Mouse (Mus musculus) spleen, postnatal 14 days (tissue): ENCODE measurements at regions not wholly inside any gene's neighbourhood (a gene's known extent, or its start where the extent isn't known, plus 50 kb on each side); places are given as distances from the start of the nearest gene placed in this dataset.

Experiments used
- DNase-seq, 2 experiments: peaks; one replicate each; pipeline ENCODE4 v3.0.0; 2021 to 2022; ENCODE audit warnings: low spot score in 2 of 2

DNA sequence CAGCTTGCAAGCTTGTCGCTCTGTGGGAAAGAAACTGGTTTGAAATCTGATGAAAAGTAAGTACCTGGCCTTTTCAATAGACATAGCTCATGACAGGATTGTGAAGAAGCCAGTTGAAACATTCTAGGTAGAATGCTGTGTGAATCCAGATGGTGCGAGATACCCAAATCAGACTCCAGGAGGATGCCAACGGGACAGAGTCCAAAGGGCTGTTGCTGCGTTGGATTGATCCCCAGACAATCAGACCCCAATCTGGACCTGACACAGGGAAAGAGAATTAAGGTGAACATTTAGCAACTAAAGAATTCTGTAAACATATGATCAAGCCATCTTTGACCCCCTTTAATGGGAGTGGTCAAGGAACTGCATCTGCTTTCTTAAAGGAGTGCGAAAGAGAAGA is 296.6 kb upstream of the Gm15217 start:
- DNase-seq: no peak

DNA sequence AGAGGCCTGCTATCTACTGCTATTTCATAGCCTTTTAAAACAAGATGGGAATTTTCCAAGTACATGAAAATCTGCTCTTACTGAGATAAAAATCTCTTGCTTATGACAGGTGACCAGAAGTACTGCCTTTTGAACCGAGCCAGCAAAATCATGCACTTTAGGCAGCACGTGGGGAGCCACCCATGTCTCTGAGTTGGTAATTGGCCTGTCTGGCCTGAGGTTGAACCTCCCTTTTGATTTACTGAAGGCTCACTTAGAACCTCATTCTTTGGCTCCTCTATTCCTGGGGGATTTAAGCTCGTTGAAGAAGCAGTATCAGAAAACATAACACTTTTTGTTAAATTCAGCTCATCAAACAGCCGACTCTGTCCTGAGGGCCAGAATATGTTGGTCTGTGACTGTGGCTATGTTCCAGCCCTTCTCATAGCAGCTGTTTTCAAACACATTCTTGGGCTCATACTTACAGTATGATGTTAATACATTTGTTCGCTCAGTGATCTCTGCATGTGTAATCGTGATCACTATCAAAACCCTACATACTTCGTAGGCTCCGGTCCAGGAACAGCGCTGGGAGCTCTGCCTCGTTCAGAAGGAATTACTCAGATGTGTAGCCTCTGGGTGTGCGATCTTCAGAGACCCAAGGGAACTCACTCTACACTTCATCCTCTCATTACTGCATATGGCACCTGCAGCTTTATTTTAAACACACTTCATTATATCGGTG is 290.1 kb upstream of the Gm15217 start:
- DNase-seq: no peak

GRCm38 (mm10) chr14:46115950-46116349 is 263.3 kb upstream of the Gm15217 start:
- no peak for DNase-seq

DNA sequence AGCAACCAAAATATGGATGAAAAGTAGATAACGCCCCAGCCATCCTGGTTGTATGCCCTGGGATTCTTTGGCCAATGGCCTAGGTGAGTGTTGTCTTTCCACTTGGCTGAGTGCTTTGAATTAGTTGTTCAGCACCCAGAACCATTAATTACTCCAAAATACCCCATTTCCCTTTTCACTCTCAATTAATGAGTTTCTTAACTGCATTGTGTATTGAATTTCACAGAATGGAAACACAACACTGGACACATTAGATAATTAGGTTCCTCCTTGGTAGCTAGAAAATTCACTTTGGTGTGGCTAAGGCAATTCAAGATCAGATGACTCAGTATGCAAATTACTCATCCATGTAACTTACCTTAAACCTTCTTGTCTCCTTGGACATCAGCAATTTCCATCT is 252.7 kb upstream of the Gm15217 start:
- DNase-seq: no peak

DNA sequence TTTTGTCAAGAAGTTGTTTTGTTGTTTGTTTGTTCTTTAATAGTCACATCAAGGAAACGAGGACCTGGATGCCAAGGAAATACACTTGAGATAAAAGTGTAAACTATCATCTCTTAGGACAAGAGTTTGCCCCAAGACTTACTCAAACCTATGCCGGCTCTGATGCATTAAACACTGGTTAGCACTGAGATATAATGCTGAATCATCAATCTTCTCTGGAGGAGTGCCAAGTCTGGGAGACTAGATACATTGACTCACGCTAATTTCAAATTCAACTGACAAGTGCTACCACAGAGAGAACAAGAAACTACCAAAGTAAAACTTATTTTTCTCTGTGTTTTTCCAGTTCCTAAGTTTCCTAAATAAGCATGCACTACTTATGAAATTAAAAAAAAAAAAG is 249.5 kb upstream of the Gm15217 start:
- no peak for DNase-seq

- DNase-seq: no peak
Measured at GRCm38 (mm10) chr14:46144175-46144574, 235.0 kb upstream of the Gm15217 start.

- DNase-seq: no peak
Measured at GRCm38 (mm10) chr14:46144707-46145106, 234.5 kb upstream of the Gm15217 start.

- DNase-seq: no peak
Measured at GRCm38 (mm10) chr14:46145584-46145983, 233.6 kb upstream of the Gm15217 start.

- DNase-seq: no peak
Measured at GRCm38 (mm10) chr14:46149073-46149661, 230.0 kb upstream of the Gm15217 start.

DNA sequence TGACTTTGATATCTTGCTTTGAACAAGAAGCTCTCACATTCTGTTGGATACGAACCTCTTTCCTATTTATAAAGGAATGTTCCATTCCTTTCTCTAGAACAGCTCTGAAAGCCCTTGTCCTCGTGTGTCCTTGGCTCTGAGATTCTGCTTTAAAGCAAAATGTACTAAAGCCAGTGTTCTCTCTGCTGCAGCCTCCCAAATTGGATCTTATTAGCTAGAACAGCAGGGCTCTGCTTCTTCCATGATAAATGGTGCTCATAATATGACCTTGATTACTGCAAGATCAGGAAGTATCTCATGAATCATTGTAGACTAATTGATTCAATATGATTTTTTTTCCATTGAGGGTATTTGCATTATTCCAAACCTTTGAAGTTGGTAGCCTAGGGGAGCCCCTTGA is 220.5 kb upstream of the Gm15217 start:
- DNase-seq: no peak

DNA sequence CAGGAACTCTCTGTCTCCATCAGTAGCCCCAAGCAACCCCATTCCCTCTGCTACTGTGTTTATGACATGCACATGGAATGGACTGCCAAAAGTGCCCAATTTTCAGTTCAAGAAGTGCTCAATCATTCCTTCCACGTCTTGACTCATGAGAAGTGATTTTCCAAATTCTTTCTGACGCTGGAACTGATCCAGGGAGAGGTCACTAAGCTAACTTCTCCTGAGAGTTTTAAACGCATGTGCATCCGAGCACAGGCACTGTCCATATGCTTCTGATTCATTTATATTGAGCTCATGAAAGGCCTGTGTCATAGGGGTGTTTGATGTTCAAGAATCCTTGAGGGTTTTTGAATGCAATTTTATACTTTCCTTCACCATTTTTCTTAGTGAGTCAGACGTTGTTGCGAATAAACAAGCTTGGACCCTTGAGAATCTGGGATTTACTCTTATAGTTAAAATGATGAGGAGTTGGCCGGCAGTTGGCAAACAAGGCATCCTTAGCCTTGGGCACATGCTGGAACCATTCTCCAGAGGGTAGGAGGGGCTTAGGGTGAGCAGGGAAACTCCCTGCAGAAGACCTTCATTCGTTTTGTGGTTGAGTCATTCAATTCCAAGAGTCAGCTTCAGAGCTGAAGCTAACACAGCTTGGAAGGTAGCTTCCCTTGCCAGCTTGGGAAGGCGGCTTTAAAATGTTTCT is 206.9 kb upstream of the Gm15217 start:
- DNase-seq: no peak

GRCm38 (mm10) chr14:46172875-46173324 is 206.3 kb upstream of the Gm15217 start:
- no peak for DNase-seq

- no peak for DNase-seq
Measured at GRCm38 (mm10) chr14:46174386-46174785, 204.8 kb upstream of the Gm15217 start.

GRCm38 (mm10) chr14:46175291-46176216 is 203.7 kb upstream of the Gm15217 start:
- no peak for DNase-seq

DNA sequence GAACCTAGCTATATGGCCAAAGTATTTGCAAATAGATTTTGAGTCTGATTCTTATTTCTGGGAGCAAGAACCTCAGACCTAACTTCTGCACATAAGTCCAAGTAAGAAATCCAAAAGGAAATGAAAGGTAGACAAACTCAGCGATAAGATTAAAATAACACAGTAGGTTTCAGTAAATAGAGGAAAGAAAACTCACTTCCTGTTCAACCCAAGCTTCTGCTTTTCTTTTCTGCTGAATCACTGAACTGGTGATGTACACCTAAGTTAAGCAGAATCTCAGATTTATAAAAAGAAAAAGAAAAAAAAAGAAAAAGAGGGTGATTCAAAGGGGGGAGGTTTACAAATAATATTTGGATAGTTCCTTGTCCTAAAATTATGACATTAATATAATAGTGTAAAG is 200.2 kb upstream of the Gm15217 start:
- no peak for DNase-seq

DNA sequence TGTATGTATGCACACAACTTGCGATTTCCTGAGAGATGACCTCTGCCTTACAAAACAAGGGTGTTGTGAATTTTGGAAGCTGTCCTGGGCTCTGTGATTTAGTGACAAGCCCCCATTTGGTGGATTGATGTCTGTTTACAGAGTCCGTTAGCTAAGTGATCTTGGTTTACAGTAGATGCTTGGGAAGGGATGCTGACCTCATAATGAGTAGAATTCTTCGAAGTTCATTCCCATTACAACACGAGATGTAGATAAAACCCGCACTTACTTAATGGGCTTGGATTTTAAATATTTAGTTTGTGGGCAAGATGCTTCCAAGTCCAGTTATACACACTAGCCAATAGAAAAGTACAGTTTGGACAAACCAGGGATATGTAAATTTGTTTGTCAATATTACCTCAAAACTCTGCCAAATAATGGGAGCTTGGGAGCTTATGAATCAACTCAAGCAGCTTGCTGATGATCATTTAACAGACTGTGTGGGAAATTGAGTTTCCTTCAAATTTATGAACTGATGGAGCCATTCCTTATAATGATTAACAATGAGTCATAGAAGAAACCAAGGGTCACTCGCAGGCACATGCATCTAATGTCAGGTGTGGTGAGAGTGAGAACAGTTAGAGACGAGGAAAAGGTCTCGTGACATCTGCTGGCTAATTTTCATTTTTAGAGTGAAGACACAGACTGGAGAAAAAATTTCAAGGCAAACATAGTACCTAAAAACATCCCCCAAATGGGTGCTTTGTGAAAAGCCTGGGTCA is 187.4 kb upstream of the Gm15217 start:
- DNase-seq: no peak

GRCm38 (mm10) chr14:46193577-46193976 is 185.6 kb upstream of the Gm15217 start:
- no peak for DNase-seq

DNA sequence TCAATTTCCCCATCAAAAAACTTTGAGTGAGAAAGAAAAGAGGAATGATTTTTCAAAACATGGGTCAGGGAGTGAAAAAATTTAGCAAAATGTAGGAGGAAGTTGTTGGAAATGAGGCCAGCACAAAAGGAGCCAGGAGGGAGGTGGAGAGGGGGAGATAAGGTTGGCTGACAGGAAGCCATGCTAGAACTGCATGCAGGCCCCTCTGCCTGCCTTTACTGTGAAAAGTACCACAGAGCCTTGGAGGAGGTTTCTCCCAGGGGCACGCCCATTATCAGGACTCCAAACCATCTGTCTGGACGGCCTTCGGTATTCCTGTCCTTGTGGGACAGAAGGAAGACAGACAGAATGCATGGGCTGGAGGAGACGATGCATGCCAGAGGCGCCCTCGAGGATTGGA is 183.3 kb upstream of the Gm15217 start:
- no peak for DNase-seq

DNA sequence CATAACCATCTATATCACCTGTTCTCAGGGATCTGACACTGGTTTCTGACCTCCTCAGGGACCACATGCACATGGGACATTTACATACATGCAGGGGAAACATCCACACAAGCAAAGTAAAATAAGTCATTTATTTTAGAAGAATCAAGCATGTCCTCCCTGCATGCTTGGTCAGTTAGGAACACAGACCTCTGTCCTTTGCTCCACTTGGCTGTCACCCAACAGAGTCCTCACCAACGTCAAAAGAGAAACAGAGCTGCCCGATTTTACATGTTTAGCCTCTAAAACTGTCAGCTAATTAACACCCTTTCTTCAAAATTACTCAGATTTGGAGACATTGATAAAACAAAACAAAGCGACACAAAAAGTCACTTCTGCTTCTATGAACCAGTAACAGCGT is 176.4 kb upstream of the Gm15217 start:
- DNase-seq: no peak

DNA sequence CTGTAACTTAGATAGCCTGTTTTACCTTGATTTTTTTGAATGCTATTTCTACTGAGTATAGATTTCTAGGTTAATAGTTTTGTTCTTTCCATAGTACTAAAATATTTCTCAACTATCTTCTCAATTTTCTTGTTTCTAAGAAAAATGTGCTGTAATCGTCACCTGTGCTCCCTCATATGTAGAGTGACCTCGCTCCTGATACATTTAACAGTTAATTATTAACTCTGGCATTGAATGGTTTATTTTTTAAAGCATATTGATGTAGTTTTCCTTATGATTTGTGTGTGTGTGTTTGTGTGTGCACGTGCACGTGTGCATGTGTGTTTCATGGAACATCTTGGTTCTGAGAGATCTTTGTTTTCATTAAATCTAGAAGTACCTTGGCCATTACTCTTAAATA is 158.7 kb upstream of the Gm15217 start:
- DNase-seq: no peak
